Mouse (Mus musculus) liver, embryonic 14.5 days (tissue): ENCODE data around the gene Zfp36l2. TPM values are rescaled to one million over a fixed set of nuclear protein-coding genes. Genes with fewer than 3 reads are reported as not detected.

Experiments
- ATAC-seq: fragments of 200-750 bp; cut with Nextera tagmentation; 2 replicates; pipeline ENCODE4 v1.8.0; 2017; ENCODE audit warnings: moderate number of reproducible peaks, mild to moderate bottlenecking, moderate library complexity; ENCODE audit not compliant: insufficient read depth
- DNase-seq, 3 experiments: peaks; one replicate each; pipeline ENCODE4 v3.0.0-alpha.2; 2012 to 2013; ENCODE audit warnings: low read depth in 3 of 3, low spot score in 3 of 3
- H3K27ac ChIP-seq: fragments of 300-500 bp; sonication (generic); 2 replicates; pipeline ENCODE4 v1.5.1; 2014; ENCODE audit warnings: moderate library complexity, mild to moderate bottlenecking, control low read depth, inconsistent platforms
- H3K27me3 ChIP-seq: fragments of 300-500 bp; sonication (generic); 2 replicates; pipeline ENCODE4 v1.6.1; 2014; ENCODE audit warnings: mild to moderate bottlenecking, low read length, moderate library complexity; ENCODE audit not compliant: control insufficient read depth, insufficient read depth
- H3K36me3 ChIP-seq: fragments of 300-500 bp; sonication (generic); replicated peaks from 2 replicates; pipeline ENCODE4 v1.6.1; 2014; ENCODE audit warnings: low read depth; ENCODE audit not compliant: control insufficient read depth, insufficient read depth
- H3K4me1 ChIP-seq, 2 experiments: fragments of 200-500 bp in 1 of 2; fragments of 300-500 bp in 1 of 2; sonication (generic) in 1 of 2; replicated peaks; 2 replicates each; pipeline ENCODE4 v1.6.1; 2012 to 2014; ENCODE audit warnings: antibody characterized with exemption in 1 of 2, inconsistent platforms in 1 of 2, low read length in 1 of 2; ENCODE audit not compliant: control insufficient read depth in 2 of 2, insufficient read depth in 2 of 2
- H3K4me2 ChIP-seq: fragments of 300-500 bp; sonication (generic); 2 replicates; pipeline ENCODE4 v1.6.1; 2014; ENCODE audit warnings: low read depth, mild to moderate bottlenecking, control low read depth, moderate library complexity
- H3K4me3 ChIP-seq, 2 experiments: fragments of 200-500 bp in 1 of 2; fragments of 300-500 bp in 1 of 2; sonication (generic) in 1 of 2; 2 replicates each; pipeline ENCODE4 v1.5.1; 2012 to 2014; ENCODE audit warnings: low read depth in 2 of 2, low read length in 2 of 2, mild to moderate bottlenecking in 2 of 2, control low read depth in 1 of 2, inconsistent platforms in 1 of 2, moderate library complexity in 1 of 2; ENCODE audit not compliant: insufficient read depth in 1 of 2
- H3K9ac ChIP-seq: fragments of 300-500 bp; sonication (generic); replicated peaks from 2 replicates; pipeline ENCODE4 v1.6.1; 2014; ENCODE audit warnings: mild to moderate bottlenecking, control low read depth, moderate library complexity
- H3K9me3 ChIP-seq: fragments of 300-500 bp; sonication (generic); 2 replicates; pipeline ENCODE4 v1.6.1; 2016; ENCODE audit warnings: low read length, mixed read lengths; ENCODE audit not compliant: control insufficient read depth
- CTCF ChIP-seq: IDR thresholded peaks from 2 replicates; pipeline ENCODE4 v1.5.1; 2016; ENCODE audit warnings: antibody characterized with exemption, low read depth, control low read depth
- EP300 ChIP-seq: IDR thresholded peaks from 2 replicates; pipeline ENCODE4 v1.6.1; 2016; ENCODE audit warnings: antibody characterized with exemption, low read depth
- WGBS: fragments of 180-500 bp; shearing (Covaris S2); extraction: QIAGEN DNeasy Blood & Tissue Kit; methylation state at CpG from one replicate; pipeline ENCODE4 v1.1.7; 2014; ENCODE audit not compliant: insufficient replicate concordance; 5-methylcytosine and 5-hydroxymethylcytosine counted together
- polyA plus RNA-seq, 2 experiments: library from polyadenylated mRNA; depleted of rRNA in 1 of 2; stranded (reverse) in 1 of 2; unstranded in 1 of 2; fragments of >200 nt; fragmentation: Nextera tagmentation in 1 of 2; extraction: Ambion mirVana in 1 of 2; gene quantifications; 2 replicates each; pipeline versions ENCODE4 v1.2.1 to v1.2.3; 2012 to 2014

Gene Zfp36l2
- polyA plus RNA-seq, 2 experiments: 9.9 to 22.7 TPM

- Histone ChIP-seq H3K27ac (no peak overlapping the region), H3K4me2 (no peak overlapping the region), H3K36me3 (no peaks in the 10 kb centered on the region), H3K4me3 (no peak overlapping the region), H3K9ac (no peak overlapping the region), H3K27me3 (no peaks in the 10 kb centered on the region), H3K4me1 (peaks cover 4 to 13% of the 10 kb centered on the region in 2 experiments), H3K9me3 (no peaks in the 10 kb centered on the region)
- ATAC-seq (no peak), DNase-seq (no peak)
- TF ChIP-seq EP300: no peak
- TF ChIP-seq CTCF: no peak
- WGBS: 71% methylated on average over 3 of the region's 3 CpGs
These were observed 22.0 kb downstream of the Zfp36l2 start for GRCm38 (mm10) chr17:84165735-84166134.

DNA sequence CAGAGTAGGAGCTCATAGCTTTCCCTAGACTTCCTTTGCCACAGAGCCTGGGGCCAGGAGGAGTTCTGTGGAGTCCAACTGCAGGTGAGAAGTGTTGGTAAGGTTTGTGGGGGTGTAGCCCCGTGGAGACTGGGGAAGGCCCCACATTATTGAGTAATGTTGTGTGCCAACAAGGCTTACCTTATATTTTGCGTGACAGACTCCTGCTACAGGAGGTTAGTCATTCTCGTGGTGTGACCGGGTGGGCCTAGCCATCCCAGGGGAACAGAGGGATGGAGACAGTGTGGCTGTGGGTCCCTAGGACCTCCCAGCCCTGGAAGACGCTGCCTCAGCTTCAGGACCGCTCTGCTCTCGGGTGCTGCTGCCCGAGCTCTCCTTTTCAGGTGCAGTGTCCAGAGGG lies 23.6 kb downstream of the Zfp36l2 start:
- Histone ChIP-seq H3K27ac (no peak overlapping the region), H3K9ac (no peak overlapping the region), H3K9me3 (no peaks in the 10 kb centered on the region), H3K4me3 (no peak overlapping the region), H3K4me2 (no peak overlapping the region), H3K36me3 (no peaks in the 10 kb centered on the region), H3K4me1 (peaks cover 4 to 15% of the 10 kb centered on the region in 2 experiments), H3K27me3 (no peaks in the 10 kb centered on the region)
- 73% methylated on average over 8 of the region's 8 CpGs for WGBS
- ATAC-seq: no peak
- DNase-seq: no peak
- TF ChIP-seq CTCF (no peak), EP300 (no peak)

DNA sequence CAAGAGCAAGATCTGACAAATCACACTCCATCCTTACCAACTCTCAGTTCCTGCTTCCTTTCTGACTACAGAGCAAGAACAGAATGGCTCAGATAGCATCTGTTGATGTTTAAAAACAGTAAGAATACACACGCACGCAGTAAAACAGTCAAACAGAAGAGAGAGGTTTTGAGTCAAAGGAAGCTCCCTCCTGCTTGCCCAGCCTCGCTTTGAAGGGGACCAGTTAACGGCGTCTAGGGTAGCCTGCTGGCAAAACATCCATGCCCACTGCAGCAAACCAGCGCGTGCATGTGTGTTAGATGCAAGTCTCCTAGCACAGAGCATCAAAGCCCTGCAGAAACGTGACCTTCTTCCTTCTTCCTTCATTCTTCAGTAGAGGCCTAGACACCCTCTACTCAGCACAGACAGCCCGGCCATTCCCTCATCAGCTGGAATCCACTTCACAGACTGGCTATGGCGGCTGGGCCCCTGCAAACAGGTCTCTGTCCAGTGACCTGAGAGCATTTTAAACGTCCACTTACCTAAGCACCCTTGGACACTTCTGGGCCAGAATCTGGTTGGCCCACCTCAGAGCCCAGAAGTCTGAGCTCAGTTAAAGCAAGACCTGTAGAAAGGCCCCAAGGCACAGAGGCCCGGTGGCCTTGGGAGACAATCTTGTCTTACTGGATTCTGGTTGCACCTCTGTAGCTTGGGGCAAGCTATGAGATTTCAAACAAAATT lies 24.5 kb downstream of the Zfp36l2 start:
- Histone ChIP-seq H3K9ac (no peak overlapping the region), H3K4me3 (no peak overlapping the region), H3K4me1 (peaks cover 5 to 19% of the 10 kb centered on the region in 2 experiments), H3K27ac (no peak overlapping the region), H3K27me3 (no peaks in the 10 kb centered on the region), H3K4me2 (no peak overlapping the region), H3K36me3 (no peaks in the 10 kb centered on the region), H3K9me3 (no peaks in the 10 kb centered on the region)
- TF ChIP-seq CTCF (no peak), EP300 (no peak)
- ATAC-seq: no peak
- 70% methylated on average over 12 of the region's 12 CpGs for WGBS
- DNase-seq: no peak

DNA sequence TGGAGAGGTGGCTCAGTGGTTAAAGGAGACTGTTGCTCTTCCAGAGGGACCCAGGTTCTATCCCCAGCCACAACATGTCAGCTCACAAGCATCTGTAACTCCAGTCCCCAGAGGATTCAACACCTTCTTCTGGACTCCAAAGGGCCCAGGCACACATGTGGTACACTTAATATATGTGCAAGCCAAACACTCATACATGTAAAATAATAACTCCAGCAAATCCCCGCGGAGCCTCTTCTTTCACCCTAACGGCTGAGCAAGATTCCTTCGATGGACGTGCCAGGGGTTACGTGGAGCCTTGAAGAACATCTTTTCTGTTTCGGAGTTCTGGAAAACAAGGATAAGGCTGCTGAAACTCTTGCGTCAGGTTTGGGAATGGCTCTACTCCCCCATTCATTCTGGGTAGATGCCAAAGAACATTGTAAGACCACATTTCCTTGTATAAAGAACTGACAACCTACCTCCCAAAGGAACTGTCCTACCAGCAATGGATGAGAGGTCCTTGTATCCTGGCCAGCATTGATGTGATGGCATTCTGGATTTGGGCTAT lies 25.5 kb downstream of the Zfp36l2 start:
- Histone ChIP-seq H3K27ac (0 out of 2 replicates have a peak overlapping the region, but pooled peaks have one; percentile 3), H3K9me3 (no peaks in the 10 kb centered on the region), H3K27me3 (no peaks in the 10 kb centered on the region), H3K4me2 (no peak overlapping the region), H3K36me3 (no peaks in the 10 kb centered on the region), H3K4me3 (no peak overlapping the region), H3K9ac (no peak overlapping the region), H3K4me1 (peaks cover 8 to 21% of the 10 kb centered on the region in 2 experiments)
- 80% methylated on average over 8 of the region's 8 CpGs for WGBS
- ATAC-seq: no peak
- TF ChIP-seq EP300 (no peak), CTCF (no peak)
- DNase-seq: no peak

DNA sequence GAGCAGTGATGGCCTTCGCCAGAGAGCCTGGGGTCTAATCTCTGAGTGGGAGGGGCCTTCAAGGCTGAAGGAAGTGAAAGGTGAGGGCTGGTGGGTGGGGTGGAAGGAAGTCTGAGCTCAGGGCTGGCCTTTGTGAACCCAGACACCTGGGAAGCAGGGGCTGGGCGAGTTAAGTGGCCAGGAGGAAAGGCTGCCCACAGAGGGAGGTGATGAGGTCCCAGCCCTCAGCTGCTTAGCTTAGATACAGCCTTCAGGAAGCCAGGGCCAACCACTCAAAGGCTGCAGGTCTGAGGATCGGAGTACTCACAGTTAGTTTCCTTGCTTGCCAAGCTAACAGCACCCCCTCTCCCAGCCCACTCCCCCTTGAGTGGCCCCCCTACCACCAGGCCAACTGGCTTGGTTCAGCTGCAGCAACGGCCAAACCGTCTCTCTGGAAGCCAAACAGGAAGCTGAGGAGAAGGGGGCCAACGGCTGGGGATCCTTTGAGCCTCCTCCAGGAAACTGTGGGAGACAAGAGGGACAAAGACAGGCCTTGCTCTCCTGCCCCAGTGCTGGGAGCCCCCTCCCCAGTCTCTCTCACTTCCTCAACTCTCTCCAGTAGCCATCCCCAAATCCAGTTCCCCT lies 26.4 kb downstream of the Zfp36l2 start:
- Histone ChIP-seq H3K4me3 (no peak overlapping the region), H3K9ac (peak overlapping the region; percentile 28; the same call in 1 of the 2 replicates), H3K4me1 (peaks cover 8 to 28% of the 10 kb centered on the region in 2 experiments), H3K9me3 (no peaks in the 10 kb centered on the region), H3K36me3 (no peaks in the 10 kb centered on the region), H3K4me2 (no peak overlapping the region), H3K27me3 (no peaks in the 10 kb centered on the region), H3K27ac (peak overlapping the region; percentile 10)
- TF ChIP-seq CTCF (no peak; the same call in 1 of the 2 replicates), EP300 (no peak; the same call in 1 of the 2 replicates)
- ATAC-seq (peak; percentile 19; the same call in 1 of the 2 replicates), DNase-seq (no peak)
- 13% methylated on average over 6 of the region's 6 CpGs for WGBS
